Mouse (Mus musculus) thymus, postnatal 25 days (tissue): ENCODE measurements at regions not wholly inside any gene's neighbourhood (a gene's known extent, or its start where the extent isn't known, plus 50 kb on each side); places are given as distances from the start of the nearest gene placed in this dataset.

ENCODE experiments used
- DNase-seq: peaks from one replicate; pipeline ENCODE4 v3.0.0; 2022

GRCm38 (mm10) chr14:103929734-103930364 is 85.6 kb upstream of the Ednrb start:
- no peak for DNase-seq

GRCm38 (mm10) chr14:103929155-103929729 is 85.0 kb upstream of the Ednrb start:
- DNase-seq, result no peak

GRCm38 (mm10) chr14:103920169-103920568 is 76.0 kb upstream of the Ednrb start:
- no peak for DNase-seq

- DNase-seq, result no peak
Observed at GRCm38 (mm10) chr14:103919380-103919779, 75.2 kb upstream of the Ednrb start.

- DNase-seq, result no peak
Observed at GRCm38 (mm10) chr14:103913453-103913852, 69.3 kb upstream of the Ednrb start.

GRCm38 (mm10) chr14:103911707-103912106 is 67.5 kb upstream of the Ednrb start:
- no peak for DNase-seq

GRCm38 (mm10) chr14:103911280-103911679 is 67.1 kb upstream of the Ednrb start:
- no peak for DNase-seq

- no peak for DNase-seq
Observed at GRCm38 (mm10) chr14:103906417-103907070, 62.3 kb upstream of the Ednrb start.

GRCm38 (mm10) chr14:103900817-103901216 is 56.6 kb upstream of the Ednrb start:
- DNase-seq, result no peak

- no peak for DNase-seq
Observed at GRCm38 (mm10) chr14:103899111-103899814, 55.1 kb upstream of the Ednrb start.

- DNase-seq, result no peak
Observed at GRCm38 (mm10) chr14:103898689-103899088, 54.5 kb upstream of the Ednrb start.

- DNase-seq, result no peak
Observed at GRCm38 (mm10) chr14:103895261-103895660, 51.1 kb upstream of the Ednrb start.
